Mouse (Mus musculus): ENCODE measurements around the gene Cul7.

The Cul7 gene

DNA sequence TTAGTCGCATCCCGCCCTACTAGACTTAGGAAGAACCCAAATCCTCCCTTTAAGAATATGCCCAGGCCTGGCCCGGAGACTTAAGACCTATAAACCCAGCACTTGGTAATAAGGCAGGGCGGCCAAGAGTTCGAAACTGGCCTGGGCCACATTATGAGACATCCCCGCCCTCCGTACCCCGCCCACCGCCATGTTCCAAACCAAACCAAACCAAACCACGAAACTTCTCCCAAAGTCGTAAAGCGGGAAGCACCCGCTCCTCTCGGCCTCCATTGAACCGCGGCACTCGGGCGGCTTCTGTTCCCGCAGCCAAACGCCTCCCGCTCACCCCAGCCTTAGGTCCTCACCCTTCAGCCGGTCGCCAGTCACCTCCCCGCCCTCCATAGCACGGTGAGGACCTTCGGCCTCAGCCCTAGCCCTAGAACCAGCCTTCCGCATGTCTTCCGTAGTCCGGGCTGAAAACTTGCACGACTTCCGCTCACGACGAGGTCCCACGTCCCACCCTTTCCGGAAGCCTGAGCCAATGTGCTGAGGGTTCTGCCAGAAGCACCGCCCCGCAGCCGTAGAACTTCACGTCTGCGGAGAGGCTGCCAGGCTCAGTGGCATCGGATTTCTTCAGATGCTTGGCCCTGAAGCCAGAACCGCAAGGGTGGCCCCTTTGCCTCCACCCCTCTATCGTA lies 23.9 kb downstream of the Cul7 start, which contains the start of gene Rrp36:
Gene Rrp36, minus strand, starts transcription at position 503 of the 680 bp plus-strand sequence.
- DNase-seq (ENCODE audit: low read depth, low spot score) = peak; percentile 83

DNA sequence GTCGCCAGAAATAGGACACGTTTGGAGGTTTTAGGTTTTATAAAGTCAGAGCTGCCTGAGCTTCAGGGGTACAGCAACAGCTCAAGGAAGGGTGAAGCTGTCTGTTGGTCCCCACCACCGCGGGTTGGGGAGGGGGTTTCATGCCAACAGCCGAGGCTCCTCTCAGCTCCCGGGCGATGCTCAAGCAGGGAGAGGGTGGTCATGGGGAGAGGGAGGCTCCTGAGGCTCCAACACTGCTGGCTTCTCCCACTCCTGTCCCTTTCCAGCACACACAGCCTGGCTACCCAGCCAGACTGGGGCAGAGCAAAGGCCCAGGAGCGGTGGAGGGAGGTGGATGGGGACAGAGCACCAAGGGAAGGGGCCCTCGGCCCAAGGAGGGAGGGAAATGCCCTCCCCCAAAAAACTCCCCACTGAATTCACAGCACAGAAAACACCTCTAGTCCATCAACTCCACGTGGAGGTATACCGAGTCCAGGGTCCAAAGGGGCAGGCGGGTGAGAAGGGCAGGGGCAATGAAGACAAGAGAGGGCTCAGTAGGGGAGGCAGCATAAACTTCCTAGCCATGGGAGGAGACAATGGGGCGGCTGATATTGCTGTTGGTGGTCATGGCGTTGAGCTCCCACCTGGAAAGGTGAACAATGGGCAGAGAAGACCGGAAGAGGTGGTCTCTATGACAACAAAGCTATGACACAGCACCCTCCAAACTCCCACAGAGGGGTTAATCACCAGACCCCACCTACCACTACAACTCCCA lies 24.6 kb downstream of the Cul7 start:
- DNase-seq (ENCODE audit: low read depth, low spot score) = no peak

DNA sequence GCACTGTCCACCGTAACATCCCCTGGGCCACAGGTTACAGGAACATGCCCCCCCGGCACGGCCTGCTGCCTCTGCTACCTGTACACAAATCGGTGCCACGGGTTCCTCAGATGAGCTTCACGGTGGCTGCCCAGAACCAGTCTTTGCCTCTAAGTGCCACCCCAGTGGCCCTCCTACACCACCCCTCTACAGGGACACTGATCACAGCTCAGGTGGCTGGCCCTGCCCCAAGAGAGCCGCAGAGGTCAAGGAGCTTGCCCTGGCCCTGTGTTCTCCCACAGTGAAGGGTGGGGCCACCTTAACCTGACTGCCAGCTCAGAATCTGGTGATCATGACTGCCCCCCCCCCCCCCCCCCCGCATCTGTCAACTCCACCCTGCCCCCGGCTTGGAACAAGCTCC lies 28.3 kb downstream of the Cul7 start, which contains the start of gene Mea1:
Gene Mea1, plus strand, starts transcription at position 378 of the 400 bp plus-strand sequence.
- no peak for DNase-seq (ENCODE audit: low read depth, low spot score)

DNA sequence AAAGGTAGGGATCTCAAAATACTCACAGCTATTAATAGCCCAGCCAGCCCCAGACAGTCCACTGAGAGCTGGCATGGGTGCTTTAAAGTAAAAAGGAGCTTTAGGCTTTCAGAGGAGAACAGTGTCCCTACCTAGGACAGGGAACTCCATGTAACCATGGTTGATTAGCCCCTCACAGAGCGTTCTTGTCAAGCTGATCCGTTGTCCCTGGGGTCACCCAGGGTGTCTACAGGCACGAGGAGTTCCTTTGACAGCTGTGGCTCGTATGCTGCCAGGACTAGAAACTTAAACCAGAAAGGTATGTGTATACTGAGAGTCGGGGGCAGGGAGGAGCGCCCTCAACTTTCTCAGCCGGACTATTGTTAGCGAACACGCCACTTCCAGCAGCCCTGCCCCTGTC lies 28.8 kb downstream of the Cul7 start:
- no peak for DNase-seq (ENCODE audit: low read depth, low spot score)

DNA sequence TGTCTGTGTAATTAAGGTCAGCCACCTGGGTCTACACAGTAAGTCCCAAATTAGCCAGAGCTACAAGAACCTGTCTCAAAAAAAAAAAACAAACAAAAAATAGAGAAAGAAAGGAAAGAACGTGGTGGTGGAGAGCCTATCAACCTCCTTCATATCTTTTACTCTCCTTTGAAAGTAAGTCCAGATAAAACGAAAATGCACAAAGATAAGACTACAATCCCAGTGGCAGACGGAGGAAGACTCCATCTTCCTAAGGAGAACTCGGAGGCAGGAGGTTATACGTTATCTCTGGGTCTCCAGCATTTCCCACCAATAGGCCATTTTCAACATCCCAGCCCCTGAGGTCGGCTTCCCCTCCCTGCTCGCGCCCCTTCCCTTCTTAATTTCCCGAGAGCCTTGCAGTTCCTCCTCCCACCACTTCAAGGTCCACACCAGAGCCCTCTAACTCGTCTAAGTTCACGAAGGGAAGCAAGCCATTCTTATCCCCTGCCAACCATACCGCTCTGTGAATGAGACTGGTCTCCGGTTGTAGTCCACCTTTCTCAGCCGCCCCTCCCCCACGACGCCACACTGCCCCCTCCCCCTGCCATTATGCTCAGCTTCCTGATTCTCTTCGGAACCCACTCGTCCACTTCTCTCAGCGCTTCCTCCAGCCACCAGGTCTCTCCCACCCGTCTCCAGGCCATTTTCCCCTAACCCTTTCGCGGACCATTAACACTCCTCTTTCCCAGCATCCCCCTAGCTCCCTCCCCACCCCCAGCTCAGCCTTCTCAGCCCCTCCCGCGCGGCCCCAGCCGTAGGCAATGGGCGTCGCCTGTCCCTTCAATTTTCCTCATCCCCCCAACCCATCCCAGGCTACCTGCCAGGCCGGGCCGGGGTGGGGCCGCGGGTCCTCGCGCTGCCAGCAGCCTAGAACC lies 30.0 kb downstream of the Cul7 start:
- peak; percentile 43 for DNase-seq (ENCODE audit: low read depth, low spot score)

DNA sequence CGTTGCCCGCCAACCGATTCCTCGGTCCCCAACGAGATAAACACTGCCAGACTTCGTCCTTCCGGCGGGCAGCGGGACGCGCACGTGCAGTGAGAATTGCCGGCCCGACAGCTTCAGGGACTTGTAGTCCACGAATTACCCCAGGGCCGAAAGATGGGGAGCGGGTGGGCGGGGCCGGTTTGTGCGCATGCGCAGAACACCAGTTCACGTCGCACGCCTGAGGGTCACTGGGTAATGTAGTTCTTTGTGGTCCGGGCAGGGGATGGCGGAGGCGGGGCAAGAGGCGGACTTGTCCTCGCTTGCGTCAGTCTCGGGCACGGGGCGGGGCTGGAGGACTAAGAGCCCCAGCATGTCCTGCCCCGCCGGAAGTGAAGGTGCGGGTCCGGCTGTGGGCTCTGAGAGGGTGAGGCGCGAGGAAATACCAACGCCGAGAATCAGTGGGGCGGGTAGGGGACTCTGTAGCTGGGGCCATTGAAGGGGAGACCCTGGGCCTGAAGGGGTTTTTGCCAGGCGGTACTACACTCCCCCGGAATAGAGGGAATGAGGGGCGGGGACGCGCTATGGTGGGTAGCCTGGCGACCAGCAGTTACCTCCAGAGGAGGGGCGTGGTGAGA lies 30.7 kb downstream of the Cul7 start, which contains the start of gene Klhdc3:
Gene Klhdc3, minus strand, starts transcription at position 155 of the 614 bp plus-strand sequence.
- peak; percentile 98 for DNase-seq (ENCODE audit: low read depth, low spot score)

DNA sequence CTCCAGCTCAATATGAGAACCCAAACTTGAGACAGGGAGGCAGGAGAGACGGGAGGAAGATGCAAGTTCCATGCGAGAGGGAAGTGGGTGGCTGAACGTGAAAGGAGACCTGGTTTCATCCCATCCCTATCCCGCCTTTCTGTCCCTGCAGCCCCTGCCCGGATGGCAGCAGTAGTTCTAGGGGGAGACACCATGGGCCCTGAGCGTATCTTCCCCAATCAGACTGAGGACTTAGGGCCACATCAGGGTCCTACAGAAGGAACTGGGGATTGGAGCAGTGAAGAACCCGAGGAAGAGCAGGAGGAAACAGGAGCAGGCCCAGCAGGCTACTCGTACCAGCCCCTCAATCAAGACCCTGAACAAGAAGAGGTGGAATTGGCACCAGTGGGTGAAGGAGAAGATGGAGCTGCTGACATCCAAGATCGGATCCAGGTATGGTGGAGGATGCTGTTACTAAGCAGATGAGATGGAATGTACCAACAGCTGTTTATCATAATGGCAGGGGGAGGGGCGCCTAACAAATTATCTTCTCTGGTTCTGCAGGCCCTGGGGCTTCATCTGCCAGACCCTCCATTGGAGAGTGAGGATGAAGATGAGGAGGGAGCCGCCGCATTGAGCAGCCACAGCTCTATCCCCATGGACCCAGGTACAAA lies 31.5 kb downstream of the Cul7 start:
- no peak for DNase-seq (ENCODE audit: low read depth, low spot score)

DNA sequence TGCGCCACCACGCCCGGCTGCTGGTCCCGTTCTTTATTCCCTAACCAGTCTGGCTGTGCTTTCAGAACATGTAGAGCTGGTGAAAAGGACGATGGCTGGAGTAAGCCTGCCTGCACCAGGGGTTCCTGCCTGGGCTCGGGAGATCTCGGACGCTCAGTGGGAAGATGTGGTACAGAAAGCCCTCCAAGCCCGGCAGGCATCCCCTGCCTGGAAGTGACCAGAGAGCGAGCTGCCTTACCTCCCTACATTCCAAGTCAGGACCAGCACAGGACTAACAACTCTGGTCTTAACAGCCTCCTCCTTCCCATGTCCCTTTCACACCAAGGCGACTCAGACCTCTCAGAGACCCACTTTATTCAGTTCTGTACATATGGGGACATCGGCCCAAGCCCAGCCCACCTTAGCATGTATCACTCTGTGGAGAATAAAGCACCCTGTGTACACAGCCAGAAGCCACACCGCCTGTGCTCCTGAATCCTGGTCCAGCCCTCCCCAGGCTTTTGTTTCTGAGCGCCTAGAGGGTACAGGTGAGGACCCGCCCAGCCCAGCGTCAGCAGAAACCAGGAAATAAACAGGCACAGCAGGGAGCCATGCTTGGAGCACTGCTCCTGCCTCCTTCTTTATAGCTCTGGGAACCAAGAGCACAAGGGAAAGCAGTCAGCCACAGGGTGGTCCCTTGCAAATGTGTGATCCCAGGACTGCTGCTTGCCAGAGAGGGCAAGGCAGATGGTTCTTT lies 32.7 kb downstream of the Cul7 start:
- no peak for DNase-seq (ENCODE audit: low read depth, low spot score)

DNA sequence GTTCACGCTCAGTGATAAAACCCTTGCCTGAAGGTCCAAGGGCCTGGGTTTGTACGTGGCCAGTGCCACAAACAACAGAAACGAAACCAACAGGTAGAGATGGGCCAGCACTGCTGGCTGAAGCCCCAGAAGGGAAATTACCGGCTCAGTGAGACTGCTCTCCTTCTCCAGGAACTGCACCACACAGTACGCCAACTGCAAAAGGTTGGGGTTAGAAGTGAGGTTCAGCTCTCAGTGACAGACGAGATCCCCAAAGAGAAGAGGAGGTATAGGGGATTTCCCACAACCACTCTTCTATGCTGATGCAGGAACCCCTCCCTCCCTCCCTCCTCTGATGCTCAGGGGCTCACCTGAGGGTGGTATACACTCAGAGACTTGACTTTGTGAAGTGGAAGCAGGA lies 35.8 kb downstream of the Cul7 start:
- DNase-seq (ENCODE audit: low read depth, low spot score) = no peak

DNA sequence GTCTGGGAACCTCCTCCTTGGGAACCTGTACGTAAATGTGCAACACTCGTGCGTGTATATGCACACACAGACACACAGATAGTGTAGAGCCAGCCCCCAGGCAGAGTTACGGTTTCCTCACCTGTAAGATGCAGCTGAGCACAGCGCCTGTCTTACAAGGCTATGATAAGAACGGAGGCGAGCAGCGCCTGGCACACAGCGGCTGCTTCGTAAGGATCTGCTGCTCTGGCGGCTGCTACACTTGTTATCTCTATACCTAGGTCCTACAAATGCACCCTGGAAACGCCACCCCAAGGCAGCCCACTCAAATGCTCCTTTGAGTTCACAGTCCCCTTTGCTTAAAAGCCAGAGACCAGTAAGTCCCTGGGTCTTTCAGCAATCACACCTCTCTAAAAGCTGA lies 40.5 kb downstream of the Cul7 start:
- no peak for DNase-seq (ENCODE audit: low read depth, low spot score)

DNA sequence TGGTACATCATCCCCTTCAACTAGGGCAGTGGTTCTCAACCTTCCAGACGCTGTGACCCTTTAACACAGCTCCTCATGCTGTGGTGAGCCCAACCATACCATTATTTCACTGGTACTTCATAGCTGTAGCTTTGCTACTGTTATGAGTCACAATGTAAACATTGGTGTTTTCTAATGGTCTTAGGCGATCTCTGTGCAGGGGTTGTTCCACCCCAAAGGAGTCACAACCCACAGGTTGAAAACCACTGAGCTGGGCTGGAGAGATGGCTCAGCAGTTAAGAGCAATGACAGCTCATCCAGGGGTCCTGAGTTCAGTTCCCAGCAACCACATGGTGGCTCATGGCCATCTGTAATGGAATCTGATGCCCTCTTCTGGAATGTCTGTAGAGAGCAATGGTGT lies 41.3 kb downstream of the Cul7 start:
- no peak for DNase-seq (ENCODE audit: low read depth, low spot score)

DNA sequence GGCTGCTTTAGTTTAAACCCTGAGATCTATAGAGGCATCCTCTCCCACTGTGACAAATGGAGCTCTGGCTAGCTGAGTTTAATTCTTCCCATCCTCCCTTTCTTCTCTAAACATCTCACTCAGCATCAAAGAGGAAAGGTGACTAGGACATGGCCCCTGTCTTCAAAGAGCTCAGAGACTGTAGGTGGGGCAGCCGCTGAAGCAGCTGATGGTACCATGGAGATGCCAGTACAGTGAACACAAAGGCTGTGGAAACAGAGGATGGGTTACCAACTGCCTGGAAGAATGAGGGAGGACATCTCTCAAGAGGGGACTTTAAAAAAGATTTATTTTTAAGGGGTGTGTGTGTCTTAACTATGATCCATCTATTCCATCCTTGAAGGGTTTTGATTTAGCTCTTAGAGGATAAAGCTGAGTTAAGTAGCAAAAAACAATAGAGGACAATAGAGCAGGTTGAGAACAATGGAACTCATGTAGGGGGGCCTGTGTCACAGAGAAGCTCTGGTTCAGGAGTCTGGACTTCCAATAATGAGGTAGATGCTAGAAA lies 44.5 kb downstream of the Cul7 start:
- no peak for DNase-seq (ENCODE audit: low read depth, low spot score)

DNA sequence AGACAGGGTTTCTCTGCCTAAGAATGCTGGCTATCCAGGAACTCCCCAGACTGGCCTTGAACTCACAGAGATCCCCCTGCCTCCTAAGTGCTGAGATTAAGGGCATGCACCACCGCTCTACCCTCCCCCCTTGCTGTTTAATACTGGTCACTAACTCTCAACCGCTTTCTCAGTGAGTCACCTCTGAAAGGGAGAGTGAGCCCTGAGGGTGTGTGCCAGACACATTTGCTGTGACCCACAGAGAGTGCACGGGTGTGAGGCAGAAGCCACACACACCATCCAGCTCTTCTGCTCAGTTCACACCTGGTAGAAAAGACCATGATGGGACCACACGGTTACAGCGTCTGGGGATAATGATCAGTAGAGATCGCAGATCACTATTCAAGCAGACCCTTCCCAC lies 48.4 kb downstream of the Cul7 start:
- DNase-seq (ENCODE audit: low read depth, low spot score) = no peak

DNA sequence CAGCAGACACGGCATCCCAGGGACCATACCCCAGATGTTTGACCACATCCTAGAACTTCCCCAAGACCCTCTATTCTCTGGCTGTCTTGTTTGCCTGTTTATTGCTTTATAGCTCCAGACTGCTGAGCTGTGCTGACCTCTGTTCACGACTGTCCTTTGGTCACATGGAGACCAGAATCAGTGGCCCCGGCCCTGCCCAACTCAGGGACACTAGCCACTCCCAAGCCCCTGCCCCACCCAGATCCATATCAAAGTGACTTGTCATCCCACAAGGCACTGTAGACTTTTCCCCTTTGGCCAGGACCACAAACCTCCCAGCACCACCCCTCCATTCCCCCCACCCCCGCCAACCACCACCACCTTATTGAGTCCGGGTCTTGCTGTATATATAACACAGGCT lies 49.1 kb downstream of the Cul7 start:
- DNase-seq (ENCODE audit: low read depth, low spot score) = no peak

DNA sequence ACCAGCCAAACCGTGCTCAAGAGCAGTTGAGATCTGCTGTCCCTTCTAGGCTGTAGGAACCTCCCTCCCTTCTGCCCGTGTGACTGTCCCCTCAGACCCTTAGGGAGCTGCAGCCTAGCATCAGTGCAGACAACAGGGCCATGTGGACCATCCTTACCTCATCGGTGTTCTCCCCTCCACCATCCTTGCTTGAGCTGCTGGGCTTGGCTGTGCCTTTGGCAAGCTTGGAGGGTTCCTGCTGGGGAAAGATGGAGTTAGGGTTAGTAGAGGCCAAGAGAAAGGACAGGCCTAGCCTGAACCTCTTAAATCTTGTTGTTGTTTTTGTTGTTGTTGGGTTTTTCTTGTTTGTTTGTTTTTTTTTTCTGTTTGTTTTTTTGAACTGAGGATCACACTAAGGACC lies 49.8 kb downstream of the Cul7 start:
- DNase-seq (ENCODE audit: low read depth, low spot score) = no peak

DNA sequence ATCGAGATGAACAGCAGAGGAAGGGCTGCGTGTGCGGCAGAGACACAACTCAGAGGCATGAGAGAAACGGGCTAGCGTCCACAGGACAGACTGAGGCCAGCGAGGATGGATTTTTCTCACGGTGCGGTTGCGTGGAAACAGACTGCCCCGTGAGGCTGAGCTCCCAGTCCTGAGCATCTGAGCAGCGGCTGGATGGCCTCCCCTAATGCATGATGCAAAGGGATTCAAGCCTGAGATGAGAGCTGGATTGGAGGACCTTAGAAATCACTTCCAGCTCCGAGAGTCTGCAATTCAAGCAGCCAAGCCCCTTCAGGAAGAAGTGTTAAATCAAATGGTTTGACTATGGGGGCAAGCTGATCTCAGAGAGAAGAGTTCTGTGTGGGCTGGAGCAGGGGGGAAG lies 51.4 kb downstream of the Cul7 start:
- no peak for DNase-seq (ENCODE audit: low read depth, low spot score)

DNA sequence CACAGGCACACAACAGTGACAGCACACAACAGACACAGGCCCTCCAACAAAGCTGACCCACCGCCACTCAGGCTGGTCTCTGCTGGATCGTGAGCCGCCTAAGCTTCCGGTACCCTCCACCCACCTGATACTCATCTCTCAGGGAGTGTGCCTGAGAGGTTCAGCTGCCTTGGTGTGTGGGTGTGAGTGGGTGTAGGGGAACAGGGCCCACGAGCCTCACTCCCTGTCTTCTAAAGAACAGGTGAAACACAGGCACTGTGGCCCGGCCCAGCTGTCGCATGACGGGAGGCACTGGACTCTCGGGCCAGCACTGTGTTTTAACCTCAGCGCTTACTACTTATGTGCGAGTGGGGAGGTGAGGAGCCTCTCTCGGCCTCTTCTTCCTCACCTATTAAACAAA lies 52.0 kb downstream of the Cul7 start:
- no peak for DNase-seq (ENCODE audit: low read depth, low spot score)

DNA sequence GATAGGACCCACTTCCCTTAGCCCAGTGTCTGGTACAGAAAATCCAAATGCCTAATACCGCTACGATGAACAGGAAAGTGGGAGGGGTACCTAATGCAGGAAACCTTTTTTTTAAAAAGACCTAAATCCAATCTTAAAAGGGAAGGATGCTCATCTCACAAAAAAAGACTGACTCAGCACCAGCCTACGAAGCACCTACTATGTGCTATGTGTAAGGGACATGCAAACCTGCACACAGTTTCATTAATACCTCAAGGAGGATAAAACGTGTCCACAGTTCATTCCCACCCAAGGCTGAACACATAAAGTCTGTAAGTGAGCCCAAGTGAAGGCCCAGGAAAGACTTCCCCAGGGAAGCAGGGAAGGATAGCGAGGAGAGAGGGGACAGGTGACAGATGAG lies 52.4 kb downstream of the Cul7 start:
- DNase-seq (ENCODE audit: low read depth, low spot score) = no peak

DNA sequence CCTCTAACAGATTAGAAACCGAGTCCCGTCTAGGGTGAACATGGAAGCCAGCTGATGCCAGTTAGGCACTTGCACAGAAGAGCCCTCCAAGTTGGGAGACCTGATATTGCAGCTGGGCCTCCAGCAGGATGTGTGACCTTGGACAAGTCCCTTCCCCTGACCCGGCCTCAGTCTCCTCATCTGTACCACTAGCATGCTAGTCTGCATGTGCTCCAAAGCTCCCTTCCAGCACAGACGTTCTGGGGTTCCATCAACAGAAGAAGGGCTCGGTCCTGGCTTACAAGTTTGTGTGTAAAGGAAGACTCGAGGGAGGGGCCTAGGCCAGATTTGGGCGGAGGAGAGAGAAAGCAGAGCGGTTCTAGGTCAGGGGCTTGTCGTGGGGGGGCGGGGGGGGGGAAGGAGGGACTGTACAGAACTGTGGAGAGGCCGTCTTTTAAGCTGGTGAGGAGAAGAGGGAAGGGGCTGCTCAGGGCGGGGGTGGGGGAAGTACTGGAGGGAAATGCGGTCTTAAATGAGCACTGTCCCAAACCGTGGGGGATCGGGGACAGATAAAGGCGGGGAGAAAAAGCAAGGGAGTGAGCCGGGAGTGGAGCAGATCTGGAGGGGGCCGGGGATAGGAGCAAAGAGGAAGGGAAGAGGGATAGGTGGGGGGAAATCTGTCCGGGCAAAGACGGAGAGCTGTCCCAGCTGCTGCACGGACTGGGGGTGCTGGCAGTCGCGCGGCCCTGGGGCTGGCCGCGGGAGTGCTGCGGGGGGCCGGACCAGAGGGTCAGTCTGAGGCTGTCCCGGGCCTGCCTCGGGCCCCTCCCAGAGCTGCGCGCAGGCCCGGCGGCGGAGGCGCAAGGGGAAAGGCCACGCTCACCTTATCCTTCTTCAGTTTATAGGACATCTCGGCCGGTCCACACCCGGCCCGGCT lies 54.1 kb downstream of the Cul7 start:
- no peak for DNase-seq (ENCODE audit: low read depth, low spot score)

Data from brain, embryonic 18.5 days (tissue).